Mouse (Mus musculus) thymus, adult 2 months (tissue): ENCODE results near the gene Ubap1l.

ENCODE experiments used
- CTCF ChIP-seq: fragments of 200-500 bp; IDR thresholded peaks from 2 replicates; pipeline ENCODE4 v1.5.1; 2012; ENCODE audit warnings: mild to moderate bottlenecking, control low read depth, low read length, moderate library complexity, borderline replicate concordance; ENCODE audit not compliant: control insufficient read depth, poor library complexity, insufficient read depth; ENCODE audit errors: extremely low read depth
- POLR2A ChIP-seq: fragments of 200-500 bp; IDR thresholded peaks from 2 replicates; pipeline ENCODE4 v1.6.1; 2012; ENCODE audit warnings: mild to moderate bottlenecking, low read length, control low read depth, moderate library complexity; ENCODE audit not compliant: control insufficient read depth, poor library complexity, insufficient read depth; ENCODE audit errors: extremely low read depth

DNA sequence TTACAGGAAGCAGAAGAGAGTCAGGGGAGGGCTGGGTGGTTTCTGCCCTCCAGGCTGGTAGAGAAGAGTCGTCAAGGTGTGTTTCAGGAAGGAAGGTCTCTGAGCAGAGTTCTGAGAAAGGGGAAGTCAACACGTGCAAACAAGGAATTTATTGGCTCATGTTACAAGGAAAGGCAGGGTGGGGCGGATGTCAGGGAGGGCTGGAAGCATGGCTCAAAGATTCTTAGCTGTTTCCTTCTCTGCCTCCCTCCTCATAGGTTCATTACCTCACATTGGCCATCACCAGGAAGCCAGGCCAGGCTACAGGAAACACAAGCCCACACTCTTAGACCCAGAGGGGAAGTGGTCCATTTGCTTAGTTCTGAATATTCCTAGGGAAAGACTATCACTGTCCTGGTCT is 63.6 kb downstream of the Ubap1l start:
- no peak for TF ChIP-seq CTCF
- TF ChIP-seq POLR2A = no peak
